Mouse (Mus musculus) intestine, embryonic 14.5 days (tissue): Measurements from ENCODE around the gene Olfr49. TPM values are rescaled to one million over a fixed set of nuclear protein-coding genes. Genes with fewer than 3 reads are reported as not detected.
A peak's percentile ranks its signal among the peaks of the same experiment; 100 is the strongest.

ENCODE experiments used
- ATAC-seq: fragments of 200-750 bp; cut with Nextera tagmentation; replicated peaks from 2 replicates; pipeline ENCODE4 v1.8.0; 2017; ENCODE audit warnings: low read depth, moderate number of reproducible peaks, moderate TSS enrichment, moderate library complexity; ENCODE audit not compliant: low FRiP score, low TSS enrichment
- DNase-seq: peaks from one replicate; pipeline ENCODE4 v3.0.0-alpha.2; 2018; ENCODE audit warnings: low spot score
- H3K27ac ChIP-seq: fragments of 300-500 bp; sonication (generic); 2 replicates; pipeline ENCODE4 v1.5.1; 2014; ENCODE audit warnings: low read depth, mild to moderate bottlenecking, control low read depth
- H3K27me3 ChIP-seq: fragments of 300-500 bp; sonication (generic); replicated peaks from 2 replicates; pipeline ENCODE4 v1.6.1; 2014; ENCODE audit warnings: low read length, control low read depth; ENCODE audit not compliant: control insufficient read depth, insufficient read depth
- H3K36me3 ChIP-seq: fragments of 300-500 bp; sonication (generic); 2 replicates; pipeline ENCODE4 v1.6.1; 2014; ENCODE audit warnings: low read length, control low read depth; ENCODE audit not compliant: control insufficient read depth, insufficient read depth
- H3K4me1 ChIP-seq: fragments of 300-500 bp; sonication (generic); replicated peaks from 2 replicates; pipeline ENCODE4 v1.6.1; 2014; ENCODE audit warnings: low read length, control low read depth, mixed read lengths; ENCODE audit not compliant: control insufficient read depth, insufficient read depth
- H3K4me2 ChIP-seq: fragments of 300-500 bp; sonication (generic); 2 replicates; pipeline ENCODE4 v1.6.1; 2014; ENCODE audit warnings: low read length
- H3K4me3 ChIP-seq: fragments of 300-500 bp; sonication (generic); 2 replicates; pipeline ENCODE4 v1.5.1; 2014; ENCODE audit warnings: low read depth, low read length, control low read depth, mixed read lengths
- H3K9ac ChIP-seq: fragments of 300-500 bp; sonication (generic); 2 replicates; pipeline ENCODE4 v1.6.1; 2014; ENCODE audit warnings: mild to moderate bottlenecking, low read length
- H3K9me3 ChIP-seq: fragments of 300-500 bp; sonication (generic); 2 replicates; pipeline ENCODE4 v1.6.1; 2016; ENCODE audit warnings: low read length, control low read depth; ENCODE audit not compliant: control insufficient read depth
- WGBS: fragments of 180-500 bp; shearing (Covaris S2); extraction: QIAGEN DNeasy Blood & Tissue Kit; methylation state at CpG from one replicate; pipeline ENCODE4 v1.1.7; 2014; 5-methylcytosine and 5-hydroxymethylcytosine counted together
- polyA plus RNA-seq: library from polyadenylated mRNA; unstranded; fragments of >200 nt; fragmentation: Nextera tagmentation; extraction: Ambion mirVana; gene quantifications from 2 replicates; pipeline ENCODE4 v1.2.1, GENCODE M21; 2014

Gene Olfr49
- polyA plus RNA-seq, 1 experiment from 2014 or later: not detected

- Histone ChIP-seq H3K27ac (no peak overlapping the region), H3K4me1 (no peaks in the 10 kb centered on the region), H3K4me2 (no peak overlapping the region), H3K36me3 (peaks cover 49% of the 10 kb centered on the region), H3K9me3 (no peaks in the 10 kb centered on the region), H3K4me3 (no peak overlapping the region), H3K9ac (no peak overlapping the region), H3K27me3 (no peaks in the 10 kb centered on the region)
- 77% methylated on average over 6 of the region's 6 CpGs for WGBS
- ATAC-seq (no peak), DNase-seq (no peak)
These were observed 18.8 kb downstream of the Olfr49 start for GRCm38 (mm10) chr14:54265951-54266350.

GRCm38 (mm10) chr14:54265093-54265492 lies 19.6 kb downstream of the Olfr49 start:
- Histone ChIP-seq H3K27ac (no peak overlapping the region), H3K27me3 (no peaks in the 10 kb centered on the region), H3K4me2 (no peak overlapping the region), H3K9me3 (no peaks in the 10 kb centered on the region), H3K9ac (no peak overlapping the region), H3K4me1 (peaks cover 4% of the 10 kb centered on the region), H3K36me3 (peaks cover 49% of the 10 kb centered on the region), H3K4me3 (no peak overlapping the region)
- ATAC-seq: no peak
- DNase-seq: peak; percentile 25
- WGBS: 63% methylated on average over 10 of the region's 10 CpGs

- Histone ChIP-seq H3K27ac (no peak overlapping the region), H3K4me2 (no peak overlapping the region), H3K36me3 (peaks cover 49% of the 10 kb centered on the region), H3K4me3 (no peak overlapping the region), H3K9me3 (no peaks in the 10 kb centered on the region), H3K4me1 (peaks cover 10% of the 10 kb centered on the region), H3K27me3 (no peaks in the 10 kb centered on the region), H3K9ac (no peak overlapping the region)
- DNase-seq (peak; percentile 46), ATAC-seq (no peak)
- 93% methylated on average over 7 of the region's 7 CpGs for WGBS
These were observed 20.5 kb downstream of the Olfr49 start for GRCm38 (mm10) chr14:54264231-54264630.

GRCm38 (mm10) chr14:54263099-54263498 lies 21.6 kb downstream of the Olfr49 start:
- DNase-seq: peak; percentile 20
- Histone ChIP-seq H3K4me3 (no peak overlapping the region), H3K27me3 (no peaks in the 10 kb centered on the region), H3K36me3 (peaks cover 42% of the 10 kb centered on the region), H3K9ac (no peak overlapping the region), H3K4me2 (no peak overlapping the region), H3K27ac (no peak overlapping the region), H3K9me3 (no peaks in the 10 kb centered on the region), H3K4me1 (peaks cover 15% of the 10 kb centered on the region)
- 87% methylated on average over 6 of the region's 6 CpGs for WGBS
- no peak for ATAC-seq

- H3K27ac ChIP-seq: no peak overlapping the region
- no peak overlapping the region for H3K4me2 ChIP-seq
- no peaks in the 10 kb centered on the region for H3K9me3 ChIP-seq
- no peak overlapping the region for H3K9ac ChIP-seq
- no peak overlapping the region for H3K4me3 ChIP-seq
- ATAC-seq (no peak), DNase-seq (peak; percentile 10)
- peaks cover 15% of the 10 kb centered on the region for H3K4me1 ChIP-seq
- H3K27me3 ChIP-seq: no peaks in the 10 kb centered on the region
- 89% methylated on average over 8 of the region's 8 CpGs for WGBS
- peaks cover 37% of the 10 kb centered on the region for H3K36me3 ChIP-seq
These were observed 22.1 kb downstream of the Olfr49 start for GRCm38 (mm10) chr14:54262622-54263021.

GRCm38 (mm10) chr14:54261386-54261785 lies 23.4 kb downstream of the Olfr49 start:
- Histone ChIP-seq H3K9me3 (no peaks in the 10 kb centered on the region), H3K27me3 (no peaks in the 10 kb centered on the region), H3K4me1 (peaks cover 15% of the 10 kb centered on the region), H3K27ac (no peak overlapping the region), H3K4me2 (no peak overlapping the region), H3K36me3 (peaks cover 26% of the 10 kb centered on the region), H3K4me3 (no peak overlapping the region), H3K9ac (no peak overlapping the region)
- 92% methylated on average over 2 of the region's 2 CpGs for WGBS
- peak; percentile 23 for DNase-seq
- no peak for ATAC-seq

- H3K4me3 ChIP-seq: peak overlapping the region; percentile 60; the same call in 1 of the 2 replicates
- H3K36me3 ChIP-seq: peaks cover 19% of the 10 kb centered on the region
- peak; percentile 47 for DNase-seq
- H3K4me2 ChIP-seq: peak overlapping the region; percentile 90
- 70% methylated on average over 2 of the region's 2 CpGs for WGBS
- H3K4me1 ChIP-seq: peaks cover 15% of the 10 kb centered on the region
- no peaks in the 10 kb centered on the region for H3K27me3 ChIP-seq
- H3K27ac ChIP-seq: no peak overlapping the region
- H3K9me3 ChIP-seq: no peaks in the 10 kb centered on the region
- ATAC-seq: no peak
- peak overlapping the region; percentile 65; the same call in 1 of the 2 replicates for H3K9ac ChIP-seq
These were observed 24.5 kb downstream of the Olfr49 start for GRCm38 (mm10) chr14:54260196-54260595.

GRCm38 (mm10) chr14:54259722-54260085 lies 25.0 kb downstream of the Olfr49 start:
- ATAC-seq (no peak), DNase-seq (no peak)
- H3K27me3 ChIP-seq: no peaks in the 10 kb centered on the region
- H3K27ac ChIP-seq: 0 out of 2 replicates have a peak overlapping the region, but pooled peaks have one; percentile 73
- H3K36me3 ChIP-seq: peaks cover 18% of the 10 kb centered on the region
- H3K9ac ChIP-seq: peak overlapping the region; percentile 65
- 19% methylated on average over 8 of the region's 8 CpGs for WGBS
- peak overlapping the region; percentile 90 for H3K4me2 ChIP-seq
- peak overlapping the region; percentile 60 for H3K4me3 ChIP-seq
- H3K9me3 ChIP-seq: no peaks in the 10 kb centered on the region
- peaks cover 18% of the 10 kb centered on the region for H3K4me1 ChIP-seq

- H3K36me3 ChIP-seq: peaks cover 13% of the 10 kb centered on the region
- peak overlapping the region; percentile 73 for H3K27ac ChIP-seq
- peak overlapping the region; percentile 90 for H3K4me2 ChIP-seq
- under 1% methylated on average over 35 of the region's 35 CpGs for WGBS
- peak overlapping the region; percentile 65 for H3K9ac ChIP-seq
- H3K27me3 ChIP-seq: no peaks in the 10 kb centered on the region
- ATAC-seq: peak; percentile 94
- DNase-seq: peak; percentile 98
- no peaks in the 10 kb centered on the region for H3K9me3 ChIP-seq
- peaks cover 21% of the 10 kb centered on the region for H3K4me1 ChIP-seq
- H3K4me3 ChIP-seq: peak overlapping the region; percentile 60
These were observed 25.6 kb downstream of the Olfr49 start for GRCm38 (mm10) chr14:54259003-54259721.
